Mouse (Mus musculus): ENCODE data around the gene Snrpf. TPM values are rescaled to one million over a fixed set of nuclear protein-coding genes. Genes with fewer than 3 reads are reported as not detected.

Snrpf gene
- total and polyA plus RNA-seq, 2 experiments from 2014 or later, result 20.1 to 65.8 TPM

GRCm38 (mm10) chr10:93588796-93589195 lies 710 bp downstream of the Snrpf start:
- WGBS, result 2% methylated on average over 11 of the region's 11 CpGs
- peak; percentile 46 for DNase-seq (ENCODE audit: low spot score)

GRCm38 (mm10) chr10:93577271-93577886 lies 12.1 kb downstream of the Snrpf start:
- no peak overlapping the region for H3K9ac ChIP-seq (replicated peaks; ENCODE audit: low read length)
- no peak overlapping the region for H3K4me3 ChIP-seq (ENCODE audit: low read length)
- TF ChIP-seq CTCF (IDR thresholded peaks at IDR 0.05; ENCODE audit: low read depth), result peak; percentile 87
- H3K36me3 ChIP-seq (ENCODE audit: insufficient read depth, low read length), result 0 out of 2 replicates have a peak, but pooled peaks cover 6% of the 10 kb centered on the region
- H3K4me1 ChIP-seq (ENCODE audit: insufficient read depth, low read length), result no peaks in the 10 kb centered on the region
- DNase-seq (ENCODE audit: low spot score) (peak; percentile 91), ATAC-seq (peak; percentile 18; the same call in 1 of the 2 replicates)
- H3K27ac ChIP-seq, result no peak overlapping the region
- no peaks in the 10 kb centered on the region for H3K9me3 ChIP-seq (ENCODE audit: low read length)
- WGBS, result 69% methylated on average over 13 of the region's 13 CpGs
- no peak overlapping the region for H3K4me2 ChIP-seq (ENCODE audit: low read depth, low read length)
- H3K27me3 ChIP-seq (ENCODE audit: insufficient read depth, low read length), result no peaks in the 10 kb centered on the region

More at GRCm38 (mm10) chr10:93588796-93589195, 710 bp downstream of the Snrpf start:
- peak overlapping the region; percentile 72 for H3K4me3 ChIP-seq (ENCODE audit: low read length)
- peak overlapping the region; percentile 87 for H3K4me2 ChIP-seq (ENCODE audit: low read depth, low read length)
- H3K9me3 ChIP-seq (ENCODE audit: low read length), result no peaks in the 10 kb centered on the region
- H3K36me3 ChIP-seq (ENCODE audit: insufficient read depth, low read length), result no peaks in the 10 kb centered on the region; the same call in 1 of the 2 replicates
- peak overlapping the region; percentile 64 for H3K9ac ChIP-seq (replicated peaks; ENCODE audit: low read length)
- no peak; the same call in 1 of the 2 replicates for TF ChIP-seq CTCF (IDR thresholded peaks at IDR 0.05; ENCODE audit: low read depth)
- H3K4me1 ChIP-seq (ENCODE audit: insufficient read depth, low read length), result peaks cover 11% of the 10 kb centered on the region; the same call in 1 of the 2 replicates
- no peaks in the 10 kb centered on the region for H3K27me3 ChIP-seq (ENCODE audit: insufficient read depth, low read length)
- peak overlapping the region; percentile 79 for H3K27ac ChIP-seq
- no peak for ATAC-seq

GRCm38 (mm10) chr10:93575960-93576359 lies 13.5 kb downstream of the Snrpf start:
- no peak for ATAC-seq
- Histone ChIP-seq H3K27me3 (ENCODE audit: insufficient read depth, low read length) (no peaks in the 10 kb centered on the region), H3K36me3 (ENCODE audit: insufficient read depth, low read length) (no peaks in the 10 kb centered on the region), H3K4me2 (ENCODE audit: low read depth, low read length) (no peak overlapping the region), H3K27ac (no peak overlapping the region), H3K9ac (replicated peaks; ENCODE audit: low read length) (no peak overlapping the region), H3K4me1 (ENCODE audit: insufficient read depth, low read length) (no peaks in the 10 kb centered on the region), H3K4me3 (ENCODE audit: low read length) (no peak overlapping the region), H3K9me3 (ENCODE audit: low read length) (no peaks in the 10 kb centered on the region)
- no peak for DNase-seq (ENCODE audit: low spot score)
- TF ChIP-seq CTCF (IDR thresholded peaks at IDR 0.05; ENCODE audit: low read depth), result no peak
- WGBS, result 92% methylated on average over 8 of the region's 8 CpGs

- no peak for DNase-seq (ENCODE audit: low spot score)
- Histone ChIP-seq H3K9me3 (ENCODE audit: low read length) (no peaks in the 10 kb centered on the region), H3K36me3 (ENCODE audit: insufficient read depth, low read length) (no peaks in the 10 kb centered on the region), H3K27ac (no peak overlapping the region), H3K9ac (replicated peaks; ENCODE audit: low read length) (no peak overlapping the region), H3K4me3 (ENCODE audit: low read length) (no peak overlapping the region), H3K27me3 (ENCODE audit: insufficient read depth, low read length) (no peaks in the 10 kb centered on the region), H3K4me2 (ENCODE audit: low read depth, low read length) (no peak overlapping the region), H3K4me1 (ENCODE audit: insufficient read depth, low read length) (no peaks in the 10 kb centered on the region)
- no peak for ATAC-seq
- 60% methylated on average over 4 of the region's 4 CpGs for WGBS
- TF ChIP-seq CTCF (IDR thresholded peaks at IDR 0.05; ENCODE audit: low read depth), result no peak
Observed at GRCm38 (mm10) chr10:93574966-93575365, 14.5 kb downstream of the Snrpf start.

GRCm38 (mm10) chr10:93572209-93572608 lies 17.3 kb downstream of the Snrpf start:
- Histone ChIP-seq H3K27me3 (ENCODE audit: insufficient read depth, low read length) (no peaks in the 10 kb centered on the region), H3K9me3 (ENCODE audit: low read length) (no peaks in the 10 kb centered on the region), H3K4me1 (ENCODE audit: insufficient read depth, low read length) (no peaks in the 10 kb centered on the region), H3K9ac (replicated peaks; ENCODE audit: low read length) (no peak overlapping the region), H3K27ac (no peak overlapping the region), H3K36me3 (ENCODE audit: insufficient read depth, low read length) (no peaks in the 10 kb centered on the region), H3K4me2 (ENCODE audit: low read depth, low read length) (no peak overlapping the region), H3K4me3 (ENCODE audit: low read length) (no peak overlapping the region)
- DNase-seq (ENCODE audit: low spot score), result no peak
- whole genome bisulfite sequencing, result 52% methylated on average over 2 of the region's 2 CpGs
- ATAC-seq, result no peak
- no peak for TF ChIP-seq CTCF (IDR thresholded peaks at IDR 0.05; ENCODE audit: low read depth)

GRCm38 (mm10) chr10:93568671-93569070 lies 20.8 kb downstream of the Snrpf start:
- Histone ChIP-seq H3K4me3 (ENCODE audit: low read length) (no peak overlapping the region), H3K27me3 (ENCODE audit: insufficient read depth, low read length) (no peaks in the 10 kb centered on the region), H3K4me1 (ENCODE audit: insufficient read depth, low read length) (no peaks in the 10 kb centered on the region), H3K9me3 (ENCODE audit: low read length) (no peaks in the 10 kb centered on the region), H3K27ac (no peak overlapping the region), H3K36me3 (ENCODE audit: insufficient read depth, low read length) (no peaks in the 10 kb centered on the region), H3K9ac (replicated peaks; ENCODE audit: low read length) (no peak overlapping the region), H3K4me2 (ENCODE audit: low read depth, low read length) (no peak overlapping the region)
- DNase-seq (ENCODE audit: low spot score), result no peak
- ATAC-seq, result no peak
- TF ChIP-seq CTCF (IDR thresholded peaks at IDR 0.05; ENCODE audit: low read depth), result no peak
- 86% methylated on average over 6 of the region's 6 CpGs for WGBS

- Histone ChIP-seq H3K9ac (replicated peaks; ENCODE audit: low read length) (no peak overlapping the region), H3K4me2 (ENCODE audit: low read depth, low read length) (no peak overlapping the region), H3K27me3 (ENCODE audit: insufficient read depth, low read length) (no peaks in the 10 kb centered on the region), H3K4me1 (ENCODE audit: insufficient read depth, low read length) (no peaks in the 10 kb centered on the region), H3K27ac (no peak overlapping the region), H3K4me3 (ENCODE audit: low read length) (no peak overlapping the region), H3K9me3 (ENCODE audit: low read length) (no peaks in the 10 kb centered on the region), H3K36me3 (ENCODE audit: insufficient read depth, low read length) (no peaks in the 10 kb centered on the region)
- ATAC-seq, result no peak
- no peak for DNase-seq (ENCODE audit: low spot score)
- 92% methylated on average over 11 of the region's 11 CpGs for WGBS
- no peak for TF ChIP-seq CTCF (IDR thresholded peaks at IDR 0.05; ENCODE audit: low read depth)
Observed at GRCm38 (mm10) chr10:93567841-93568566, 21.5 kb downstream of the Snrpf start.

All from hindbrain, postnatal 0 days (tissue).